Mouse (Mus musculus) heart, postnatal 4 days (tissue): Measurements from ENCODE around the gene Rev3l. TPM values are rescaled to one million over a fixed set of nuclear protein-coding genes. Genes with fewer than 3 reads are reported as not detected.
"Not testable (repeated sequence)": the region's sequence is repeated elsewhere in the genome, so short reads cannot be mapped to it uniquely, and the experiment has no call there.

ENCODE experiments used
- DNase-seq: peaks from one replicate; pipeline ENCODE4 v3.0.0; 2021
- total RNA-seq, 2 experiments: library from RNA; stranded (reverse); gene quantifications; 2 replicates each; pipeline ENCODE4 v1.2.3; 2021

The Rev3l gene
- total RNA-seq, 2 experiments from 2014 or later = 32.7 to 34.1 TPM

DNA sequence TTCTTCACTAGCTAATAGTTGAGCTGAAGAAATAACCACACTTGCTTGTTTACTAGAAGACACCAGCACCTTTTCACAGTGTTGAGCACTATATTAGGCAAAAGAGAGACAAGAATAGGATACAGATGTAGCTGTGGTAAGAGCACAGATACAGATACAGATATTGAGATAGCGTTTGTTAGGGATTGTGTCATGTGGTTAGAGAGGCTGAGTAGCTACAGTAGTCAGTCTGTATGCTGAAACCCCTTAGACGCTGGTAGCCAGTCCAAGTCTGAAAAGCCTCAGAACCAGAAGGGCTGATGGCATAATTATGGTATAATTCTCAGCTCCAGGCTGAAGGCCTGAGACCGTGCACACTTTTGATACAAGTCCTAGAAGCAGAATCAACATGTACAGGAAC is 53.3 kb downstream of the Rev3l start:
- DNase-seq = no peak

DNA sequence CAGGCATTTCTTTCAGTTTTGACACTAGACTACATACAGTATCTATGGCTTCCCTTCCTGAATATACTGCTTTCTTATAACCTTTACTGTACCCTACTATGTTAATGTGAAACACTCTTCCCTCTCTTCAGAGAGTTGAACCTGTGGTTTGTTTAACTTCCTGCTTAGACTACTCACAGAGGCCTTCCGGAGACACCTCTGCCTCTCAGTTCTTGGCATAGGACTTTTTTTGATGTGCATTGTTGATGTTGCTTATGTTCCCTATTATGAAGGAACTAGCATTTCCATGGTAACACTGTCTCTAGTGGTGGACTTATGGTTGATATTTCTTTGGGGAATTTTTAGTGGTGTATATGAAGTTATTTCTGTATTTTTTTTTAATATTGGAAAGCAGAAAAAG is 61.4 kb downstream of the Rev3l start:
- no peak for DNase-seq

DNA sequence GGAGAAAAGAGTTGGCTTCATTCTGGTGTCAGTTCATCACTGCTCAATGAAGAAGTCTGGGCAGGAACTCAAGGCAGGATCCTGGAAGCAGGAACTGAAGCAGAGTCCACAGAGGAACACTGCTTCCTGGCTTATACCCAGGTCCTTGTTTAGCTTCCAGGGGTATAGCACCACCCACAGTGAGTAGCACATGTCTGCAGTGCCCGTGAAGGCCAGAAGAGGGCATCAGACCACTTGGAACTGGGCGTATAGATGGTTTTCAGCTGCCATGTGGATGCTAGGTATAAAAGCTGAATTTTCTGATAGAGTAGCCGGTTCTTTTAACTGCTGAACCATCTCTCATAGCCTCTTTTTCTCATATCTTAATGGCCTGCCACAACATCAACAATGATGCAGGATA is 79.6 kb downstream of the Rev3l start:
- peak; percentile 56 for DNase-seq

DNA sequence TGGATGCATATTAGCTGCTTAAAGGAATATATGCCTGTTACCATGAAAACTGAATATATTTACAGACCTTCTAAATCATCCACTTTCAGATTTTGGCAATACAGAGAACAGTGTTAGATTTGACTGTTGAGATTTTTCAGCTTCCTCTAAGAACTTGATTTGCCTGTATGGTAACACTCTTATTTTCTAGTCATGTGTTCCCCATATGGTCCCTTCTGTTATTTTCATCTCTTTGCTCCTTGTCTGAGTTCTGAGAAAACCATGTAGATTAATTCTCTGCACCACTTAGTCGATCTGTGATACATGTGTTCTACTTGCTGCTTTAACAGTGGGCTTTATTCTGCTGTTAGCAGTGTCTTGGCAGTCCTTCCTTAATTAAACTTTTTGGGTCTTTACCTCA is 110.7 kb downstream of the Rev3l start:
- DNase-seq = no peak

DNA sequence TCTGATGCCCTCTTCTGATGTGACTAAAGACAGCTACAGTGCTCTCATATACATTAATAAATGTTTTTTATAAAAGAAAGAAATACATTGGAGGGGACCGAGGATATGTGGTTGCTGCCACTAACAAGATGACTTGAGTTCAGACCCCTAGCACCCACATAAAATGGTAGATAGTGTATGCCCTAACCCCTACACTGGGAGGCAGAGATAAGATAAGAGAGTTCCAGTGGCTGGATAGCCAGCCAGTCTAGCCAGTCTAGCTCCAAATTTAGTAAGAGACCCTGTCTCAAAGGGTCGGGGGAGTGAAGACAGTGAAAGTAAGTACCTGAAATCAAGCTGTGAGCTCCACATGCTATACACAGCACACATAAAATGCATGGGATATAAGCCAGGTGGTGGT is 133.6 kb downstream of the Rev3l start:
- no peak for DNase-seq

DNA sequence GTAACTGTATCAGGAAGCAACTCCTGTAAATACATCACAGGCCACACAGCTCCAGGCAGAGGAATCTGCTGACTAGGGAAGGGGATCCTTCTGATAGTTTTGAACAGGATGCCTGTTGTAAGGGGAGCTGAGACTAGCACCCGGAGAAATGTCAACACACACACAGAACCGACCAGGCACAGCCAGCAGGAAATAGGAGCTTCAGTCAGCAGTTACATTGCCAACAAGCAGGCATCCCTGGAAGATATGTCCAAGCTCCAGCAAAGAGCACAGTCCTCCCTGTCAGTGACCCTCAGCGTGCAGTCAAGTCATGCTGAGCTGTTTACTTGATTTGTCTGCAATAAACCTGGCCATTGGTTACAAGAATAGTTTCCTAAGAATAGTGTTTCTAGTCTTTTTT is 156.7 kb downstream of the Rev3l start:
- no peak for DNase-seq

DNA sequence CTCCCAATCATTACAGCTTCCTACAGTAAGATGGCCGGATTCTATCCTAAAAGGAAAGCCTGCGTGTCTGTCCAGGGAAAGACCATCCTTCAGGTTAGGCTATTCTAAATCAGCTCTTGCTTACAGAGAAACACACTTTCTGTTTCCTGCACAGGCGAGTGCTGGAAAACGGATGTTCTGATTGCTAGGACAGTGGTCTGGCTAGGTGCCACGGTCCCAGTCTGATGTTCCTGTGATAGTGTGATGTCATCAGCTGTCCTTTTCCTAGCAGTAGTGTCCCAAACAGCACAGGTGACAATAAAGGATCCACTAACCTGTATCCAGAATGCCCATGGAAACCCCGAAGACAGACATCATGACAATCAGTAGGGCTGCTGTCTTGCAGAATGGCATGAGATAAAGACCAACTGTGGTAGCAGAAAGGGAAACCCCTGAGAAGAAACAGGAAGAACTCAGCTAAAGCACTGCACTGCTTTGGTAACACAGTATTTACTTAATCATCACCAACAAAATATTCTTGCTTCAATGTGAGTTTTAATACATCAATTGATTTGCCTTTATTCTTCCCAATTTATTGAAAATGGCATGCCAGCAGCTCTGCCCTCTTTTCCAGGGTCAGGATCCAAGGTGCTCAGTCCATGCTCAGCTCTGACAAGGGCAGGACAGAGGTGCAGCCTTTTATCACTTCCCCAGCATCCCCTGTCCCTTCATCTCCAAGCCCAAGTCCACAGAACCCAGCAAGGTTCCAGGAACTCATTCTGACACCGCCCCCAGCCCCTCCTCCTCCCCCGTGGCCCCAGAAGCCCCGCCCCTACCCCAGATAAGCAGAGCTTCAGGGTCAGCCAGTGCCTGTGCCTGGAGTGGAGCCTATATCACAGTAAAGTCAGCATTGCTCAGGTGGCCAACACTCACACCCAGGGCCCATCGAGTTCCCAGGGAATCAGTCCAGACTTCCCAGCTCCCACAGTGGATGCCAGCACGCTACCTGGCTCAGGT is 162.1 kb downstream of the Rev3l start:
- DNase-seq = no peak

DNA sequence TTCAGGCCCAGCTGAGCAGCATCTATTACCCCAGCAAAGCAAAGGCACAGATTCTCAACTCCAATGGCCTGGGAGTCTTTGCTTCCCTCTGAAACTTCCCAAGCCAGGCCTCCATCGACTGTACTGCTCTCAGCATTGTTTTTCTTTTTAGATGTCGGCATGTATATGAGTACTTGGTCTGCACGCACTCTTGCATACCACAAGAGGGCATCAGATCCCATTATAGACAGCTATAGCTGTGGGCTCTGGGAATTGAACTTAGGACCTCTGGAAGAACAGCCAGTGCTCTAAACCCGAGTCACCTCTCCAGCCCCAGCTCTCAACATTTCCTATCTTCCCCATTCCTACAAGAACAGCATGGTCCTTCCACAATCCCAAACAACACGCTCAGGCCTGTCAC is 164.6 kb downstream of the Rev3l start:
- DNase-seq = no peak

DNA sequence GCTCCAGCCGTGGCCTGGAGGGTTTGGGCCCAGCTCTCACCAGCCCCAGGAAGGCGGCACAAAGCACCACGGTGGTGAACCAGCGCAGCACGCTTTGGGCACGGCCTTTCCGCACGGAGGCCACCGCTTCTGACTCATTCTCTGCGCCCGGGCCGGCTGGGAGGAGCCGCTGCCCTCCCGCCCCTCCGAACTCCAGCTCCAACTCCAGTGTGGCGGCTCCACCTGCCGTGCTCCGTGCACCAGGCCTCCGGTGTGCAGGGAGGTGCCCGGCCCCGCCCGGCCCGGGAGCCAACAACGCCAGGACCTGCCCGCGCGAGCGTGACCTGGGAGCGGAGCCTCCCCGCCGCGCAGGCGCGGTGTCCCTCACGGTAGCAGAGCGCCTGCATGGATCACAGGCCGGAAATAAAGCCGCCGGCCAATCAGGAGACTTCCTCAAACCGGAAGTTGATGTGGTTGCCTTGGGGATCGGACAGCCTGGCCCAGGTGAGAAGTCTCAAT is 167.0 kb downstream of the Rev3l start, which contains the start of gene Mfsd4b4:
Gene Mfsd4b4 (minus strand): TSS at position 365 of the 498 bp plus-strand sequence.
- DNase-seq = peak; percentile 85

DNA sequence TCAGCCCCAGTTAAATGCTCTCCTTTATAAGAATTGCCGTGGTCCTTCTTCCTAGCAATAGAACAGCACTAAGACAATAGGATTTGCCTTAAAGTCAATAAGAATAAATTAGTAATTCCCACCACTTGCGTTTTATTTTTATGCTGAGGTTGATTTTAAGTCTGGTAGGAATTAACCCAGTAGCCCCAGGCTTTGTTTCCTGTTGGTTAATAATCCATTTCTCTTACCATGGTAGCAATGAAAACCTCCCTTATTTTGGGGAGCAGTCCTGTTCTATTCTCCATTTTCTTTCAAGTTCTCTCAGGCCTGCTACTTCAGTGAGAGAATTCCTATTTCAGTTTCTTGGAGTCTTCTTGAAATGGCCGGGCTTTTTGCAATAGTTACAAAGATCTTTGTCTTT is 172.3 kb downstream of the Rev3l start:
- DNase-seq = no peak

DNA sequence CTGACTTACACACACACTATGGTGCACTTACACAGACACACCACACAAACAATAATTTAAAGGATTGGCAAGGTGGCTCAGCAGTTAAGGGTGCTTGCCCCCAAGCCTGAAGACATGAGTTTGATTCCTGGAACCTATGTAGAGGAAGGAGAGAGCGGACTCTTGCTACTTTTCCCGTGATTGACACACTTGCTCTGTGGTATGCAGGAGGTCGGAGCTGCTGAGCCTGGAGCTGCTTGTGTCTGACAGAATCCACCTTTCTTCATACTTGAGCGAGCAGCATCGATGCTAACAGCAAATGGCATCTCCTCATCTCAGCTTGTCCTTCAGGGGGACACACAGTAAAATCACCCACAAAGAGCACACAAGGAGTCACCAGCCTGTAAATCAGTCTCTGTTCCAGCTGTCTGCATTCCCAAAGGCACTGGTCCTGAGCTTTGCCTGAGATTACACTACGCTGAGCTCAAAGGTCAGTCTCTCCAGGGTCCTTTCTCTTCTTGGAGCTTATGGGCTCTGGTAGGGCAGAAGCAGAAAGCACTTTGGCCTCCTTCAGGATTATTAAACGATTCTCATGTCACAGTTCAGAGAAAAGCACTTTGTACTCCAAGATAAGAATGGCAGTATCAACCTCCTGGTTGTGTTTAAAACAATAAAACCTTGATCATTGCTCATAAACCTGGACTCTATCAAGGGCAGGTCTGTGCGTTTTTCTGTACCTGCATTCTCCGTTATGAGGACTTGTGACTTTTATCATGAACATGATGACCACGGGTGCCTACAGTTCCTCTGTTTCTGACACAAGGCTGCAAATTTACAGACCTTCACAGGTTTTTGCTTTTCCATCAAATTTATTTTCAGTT is 175.1 kb downstream of the Rev3l start:
- DNase-seq = no peak

DNA sequence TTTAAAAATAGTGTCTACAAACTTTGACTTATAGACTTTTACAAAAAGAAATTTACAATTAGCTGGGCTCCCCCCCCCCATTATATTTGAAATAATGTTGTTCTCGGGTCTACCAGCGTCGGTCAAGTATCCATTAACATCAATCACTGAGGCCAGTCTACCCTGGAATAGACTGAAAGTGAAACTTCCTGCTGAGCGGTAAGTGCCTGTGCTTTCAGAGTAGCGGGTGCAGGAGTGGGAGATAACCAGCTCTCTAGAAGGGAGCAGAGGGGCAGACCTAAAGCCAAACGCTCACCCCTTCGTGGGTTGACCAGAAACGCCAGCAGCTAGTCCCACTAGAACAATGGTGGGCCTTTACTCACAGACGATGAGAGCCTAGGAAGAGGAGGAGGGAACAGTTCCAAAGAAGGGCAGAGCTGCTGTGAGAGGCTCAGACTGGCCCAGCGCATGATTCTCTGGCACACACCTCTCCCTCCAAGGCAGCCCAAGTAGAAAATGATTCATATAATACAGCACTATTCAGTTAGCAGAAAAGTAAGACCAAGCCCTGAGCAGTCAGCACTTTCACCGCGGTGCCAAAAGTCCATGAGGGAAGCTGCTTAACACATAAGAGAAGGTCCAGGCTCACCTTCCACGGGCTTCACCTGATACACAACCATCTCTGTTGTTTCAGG is 177.0 kb downstream of the Rev3l start:
- DNase-seq = no peak

DNA sequence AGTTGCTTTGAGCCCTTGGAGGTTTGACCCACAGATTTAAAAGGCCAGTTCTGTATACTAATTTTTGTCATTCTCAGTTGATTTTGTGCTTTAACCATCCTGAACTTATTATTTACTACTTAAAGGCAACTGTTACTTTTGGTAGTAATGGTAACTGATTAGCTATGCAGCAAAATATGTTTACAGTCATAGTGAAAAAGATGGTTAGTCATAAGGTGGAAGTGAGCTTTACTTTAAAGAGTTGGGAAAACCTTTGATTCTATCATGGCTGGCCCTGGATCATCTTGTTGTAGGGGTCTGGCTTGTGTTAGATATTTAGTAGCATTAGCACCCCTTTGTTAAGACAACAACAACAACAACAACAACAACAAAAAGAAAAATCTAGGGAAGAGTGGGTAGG is 180.7 kb downstream of the Rev3l start:
- DNase-seq = no peak

DNA sequence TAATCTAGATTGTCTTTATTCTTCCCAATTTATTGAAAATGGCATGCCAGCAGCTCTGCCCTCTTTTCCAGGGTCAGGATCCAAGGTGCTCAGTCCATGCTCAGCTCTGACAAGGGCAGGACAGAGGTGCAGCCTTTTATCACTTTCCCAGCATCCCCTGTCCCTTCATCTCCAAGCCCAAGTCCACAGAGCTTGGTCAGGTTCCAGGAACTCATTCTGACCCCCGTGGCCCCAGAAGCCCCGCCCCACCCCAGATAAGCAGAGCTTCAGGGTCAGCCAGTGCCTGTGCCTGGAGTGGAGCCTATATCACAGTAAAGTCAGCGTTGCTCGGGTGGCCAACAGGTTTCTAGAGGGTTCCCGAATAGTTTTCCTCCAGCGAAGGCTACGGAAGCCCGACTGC is 192.6 kb downstream of the Rev3l start:
- not testable (repeated sequence) for DNase-seq

Other genes starting within 250 kb of the Rev3l start
- 1 to 10 TPM; 7.1 to 7.3 TPM for gene Traf3ip2, start 119.2 kb upstream of the Rev3l start, total RNA-seq
- gene Mfsd4b4, start 167.1 kb downstream of the Rev3l start, total RNA-seq = 1 to 10 TPM; 3.5 to 3.7 TPM
- gene Mfsd4b2, start 194.8 kb downstream of the Rev3l start, total RNA-seq = not detected
- under 1 TPM; 0.45 to 0.48 TPM for gene Mfsd4b3, start 228.0 kb downstream of the Rev3l start, total RNA-seq